Mouse (Mus musculus) adrenal gland (tissue): ENCODE data around the gene Prex1.
"Not testable (repeated sequence)": the region's sequence is repeated elsewhere in the genome, so short reads cannot be mapped to it uniquely, and the experiment has no call there.

Source experiments
- intact Hi-C: fragments of 180-260 bp; cut with DNase I; formaldehyde crosslinking; loops from one replicate; pipeline ENCODE4 v1.15.1; 2025
- long read RNA-seq, 2 experiments: library from polyadenylated mRNA; unstranded; transcript quantifications; one replicate each; pipeline ENCODE4 v2.0.0; 2020; ENCODE audit warnings: borderline replicate concordance in 1 of 2; ENCODE audit not compliant: insufficient replicate concordance in 1 of 2

Prex1 gene
- long read RNA-seq, experiment 1, partial matches to known transcripts, result 1 of 3 reads
- long read RNA-seq, experiment 1, other reads (novel, unspliced or antisense), result 0 of 3 reads
- long read RNA-seq, experiment 2, partial matches to known transcripts, result 1 of 1 reads
- long read RNA-seq, experiment 2, other reads (novel, unspliced or antisense), result 0 of 1 reads

DNA sequence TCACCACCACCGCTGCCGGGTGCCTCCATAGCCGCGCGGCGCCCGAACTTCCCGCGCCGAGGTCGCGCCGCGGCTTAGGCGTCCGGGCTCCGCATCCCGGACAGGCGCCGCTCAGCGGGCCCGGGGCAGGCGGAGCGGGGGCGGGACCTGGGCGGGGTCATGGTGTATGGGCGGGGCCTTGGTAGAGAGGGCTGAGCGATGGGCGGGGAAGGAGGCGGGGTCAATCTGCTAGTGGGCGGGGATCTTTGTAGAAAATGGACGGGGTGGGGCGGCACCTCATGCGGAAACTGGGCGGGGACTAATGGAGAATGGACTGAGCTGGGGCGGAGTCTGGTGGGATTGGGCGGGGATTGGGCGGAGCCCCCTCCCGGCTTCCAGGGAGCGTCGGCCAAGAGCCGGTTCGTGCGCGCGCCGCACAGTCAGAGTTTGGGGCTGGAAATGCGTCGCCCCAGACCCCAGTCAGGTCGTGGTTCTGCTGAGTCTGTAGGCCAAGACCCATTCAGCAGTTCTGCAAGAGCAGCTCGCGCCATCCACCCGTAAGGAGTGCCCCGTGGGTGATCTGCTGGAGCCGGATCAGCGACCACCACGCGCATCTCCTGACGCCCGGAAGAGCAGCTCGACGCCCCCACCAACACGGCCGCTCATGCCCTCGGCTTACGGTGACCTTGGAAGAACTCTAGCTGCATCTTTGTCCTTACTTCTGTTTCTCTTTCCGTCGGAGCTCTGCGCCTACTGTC lies at the start of gene Prex1:
Gene Prex1 (minus strand): TSS at position 143 of the 737 bp plus-strand sequence.
- intact Hi-C loops, result loop anchor here (5.0 kb wide), 1 partner anchor 63 kb away; no protein-coding TSS in a partner anchor

DNA sequence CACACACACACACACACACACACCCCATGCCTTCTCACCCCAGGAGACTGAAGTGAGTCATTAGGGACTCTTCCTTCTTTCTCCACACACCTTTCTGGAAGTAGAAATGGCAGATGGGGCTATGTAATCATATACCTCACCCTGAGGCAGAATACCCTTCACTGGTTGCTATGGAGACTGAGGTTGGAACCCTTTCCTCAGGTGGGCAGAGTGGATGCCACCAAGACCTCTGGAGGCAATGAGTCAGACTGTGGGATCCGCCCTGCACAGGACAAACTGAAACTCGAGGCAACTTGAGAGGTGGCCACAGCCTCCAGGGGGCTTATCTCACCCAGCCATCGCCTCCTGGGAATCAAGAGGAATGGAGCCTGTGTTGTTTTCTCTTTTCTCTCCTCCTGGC lies 44.3 kb upstream of the Prex1 start:
- intact Hi-C loops, result no loop called here

GRCm38 (mm10) chr2:166754760-166755159 lies 41.1 kb upstream of the Prex1 start:
- intact Hi-C loops, result no loop called here

DNA sequence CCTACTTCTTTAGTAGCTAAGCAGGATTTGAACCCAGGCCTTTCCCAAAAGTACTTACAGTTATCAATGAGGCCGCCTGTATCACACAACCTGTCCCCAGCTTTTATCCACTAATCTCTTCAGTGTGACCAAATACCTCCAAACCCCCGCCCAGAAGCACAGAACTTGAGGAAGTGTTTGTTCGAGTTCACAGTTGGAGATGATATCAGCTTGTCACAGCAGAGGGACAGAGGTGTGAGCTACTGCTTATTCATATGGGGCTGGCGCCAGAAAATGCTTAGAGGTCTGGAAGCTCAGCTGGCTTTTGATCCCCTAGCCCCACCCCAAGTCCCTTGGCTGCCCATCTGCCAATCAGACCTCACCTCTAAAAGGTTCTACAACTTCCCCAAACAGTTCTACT lies 40.6 kb upstream of the Prex1 start:
- intact Hi-C loops, result no loop called here

DNA sequence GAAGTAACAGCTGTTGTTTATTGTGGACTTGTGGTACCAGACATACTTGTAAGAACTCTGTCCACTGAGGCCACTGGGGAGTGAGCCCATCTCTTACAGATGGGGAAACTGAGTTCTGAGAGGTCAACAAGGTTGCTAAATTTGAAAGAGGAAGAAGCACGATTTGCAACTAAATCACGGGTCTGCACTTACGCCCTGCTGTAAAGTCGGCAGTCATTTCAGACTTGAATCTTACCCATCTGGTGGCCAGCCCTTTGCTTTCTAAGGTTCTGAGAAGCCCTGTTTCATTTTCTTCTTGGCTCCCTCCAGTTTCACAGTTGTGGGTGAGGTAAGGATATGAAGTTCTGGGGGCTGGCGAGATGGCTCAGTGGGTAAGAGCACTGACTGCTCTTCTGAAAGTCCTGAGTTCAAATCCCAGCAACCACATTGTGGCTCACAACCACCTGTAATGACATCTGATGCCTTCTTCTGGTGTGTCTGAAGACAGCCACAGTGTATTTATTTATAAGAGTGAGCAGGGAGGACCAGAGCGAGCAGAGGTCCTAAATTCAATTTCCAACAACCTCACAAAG lies 37.1 kb upstream of the Prex1 start:
- intact Hi-C loops, result no loop called here

- intact Hi-C loops, result not testable (repeated sequence)
Observed at GRCm38 (mm10) chr2:166746261-166746913, 32.8 kb upstream of the Prex1 start.

DNA sequence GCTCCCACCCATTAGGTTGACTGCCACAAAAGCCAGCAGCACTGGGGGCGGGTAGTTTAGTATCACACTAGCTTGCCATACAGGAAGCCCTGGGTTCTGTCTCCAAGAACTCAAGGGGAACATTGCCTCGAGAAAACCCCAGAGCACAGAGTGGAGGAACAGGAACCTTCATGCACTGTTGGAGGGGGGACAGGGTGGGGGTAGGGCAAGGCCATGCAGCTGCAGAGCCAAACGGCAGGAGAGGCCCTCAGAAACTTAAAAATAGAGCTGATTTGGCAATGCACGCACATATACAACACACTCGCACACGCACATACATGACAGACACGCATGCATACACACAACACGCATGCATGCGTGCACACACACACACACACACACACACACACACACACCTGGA lies 32.2 kb upstream of the Prex1 start:
- intact Hi-C loops, result no loop called here

DNA sequence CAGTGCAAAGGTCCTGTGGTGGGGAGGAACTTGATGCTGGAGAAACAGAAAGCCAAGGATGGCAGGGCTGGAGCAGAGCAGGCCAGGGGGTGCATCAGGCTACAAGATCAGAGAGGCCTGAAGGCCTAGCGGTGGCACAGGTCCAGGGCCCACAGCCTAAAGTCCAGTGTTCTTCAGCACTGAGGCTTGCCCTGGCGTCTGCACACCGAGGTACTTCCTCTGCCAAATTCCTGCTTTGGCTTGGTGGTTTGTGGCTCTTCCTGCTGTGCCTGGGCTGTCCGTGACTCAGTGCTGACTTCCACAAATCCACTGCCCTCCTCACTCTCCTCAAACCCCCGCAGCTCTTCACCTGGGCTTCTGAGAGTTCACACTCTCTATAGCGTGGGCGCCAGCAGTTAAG lies 30.8 kb upstream of the Prex1 start:
- intact Hi-C loops, result no loop called here

DNA sequence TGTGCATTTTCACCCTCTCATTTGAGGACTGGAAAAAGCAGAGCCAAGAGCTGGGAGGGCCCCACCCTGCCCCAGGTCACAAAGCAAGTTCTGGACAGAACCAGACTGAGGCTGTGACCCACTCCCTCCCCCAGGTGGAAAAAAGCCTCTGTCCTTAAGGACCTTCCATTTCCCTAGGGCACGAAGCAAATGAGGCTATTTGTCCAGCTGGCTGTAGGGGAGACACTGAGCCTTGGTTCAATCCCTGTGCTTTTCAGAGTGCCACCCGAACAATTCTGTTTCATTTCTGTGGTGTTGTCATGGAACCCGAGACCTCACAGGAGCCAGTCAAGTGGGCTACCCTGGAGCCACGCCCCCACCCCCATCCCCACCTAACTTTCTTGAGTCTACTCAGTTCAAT lies 29.9 kb upstream of the Prex1 start:
- intact Hi-C loops, result no loop called here

DNA sequence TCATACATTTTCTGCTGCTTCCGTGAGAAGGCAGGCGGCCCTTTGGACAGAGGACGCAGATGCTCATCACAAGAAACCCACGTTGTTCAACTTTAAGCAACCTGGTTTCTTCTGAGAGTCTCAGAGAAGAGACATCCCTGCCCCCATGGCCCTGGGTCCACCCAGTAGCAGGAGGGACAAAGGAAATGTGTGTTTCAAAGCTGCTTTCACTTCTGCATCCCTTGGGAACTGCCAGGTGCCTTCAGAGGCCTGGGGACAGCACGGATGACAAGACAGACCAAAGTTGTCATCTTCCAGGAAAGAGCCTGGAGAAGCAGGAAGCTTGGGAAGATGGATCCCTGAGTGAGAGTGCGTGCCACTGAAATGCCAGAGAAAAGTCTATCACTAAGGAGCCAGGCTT lies 27.8 kb upstream of the Prex1 start:
- intact Hi-C loops, result no loop called here

GRCm38 (mm10) chr2:166740396-166740795 lies 26.8 kb upstream of the Prex1 start:
- intact Hi-C loops, result no loop called here

DNA sequence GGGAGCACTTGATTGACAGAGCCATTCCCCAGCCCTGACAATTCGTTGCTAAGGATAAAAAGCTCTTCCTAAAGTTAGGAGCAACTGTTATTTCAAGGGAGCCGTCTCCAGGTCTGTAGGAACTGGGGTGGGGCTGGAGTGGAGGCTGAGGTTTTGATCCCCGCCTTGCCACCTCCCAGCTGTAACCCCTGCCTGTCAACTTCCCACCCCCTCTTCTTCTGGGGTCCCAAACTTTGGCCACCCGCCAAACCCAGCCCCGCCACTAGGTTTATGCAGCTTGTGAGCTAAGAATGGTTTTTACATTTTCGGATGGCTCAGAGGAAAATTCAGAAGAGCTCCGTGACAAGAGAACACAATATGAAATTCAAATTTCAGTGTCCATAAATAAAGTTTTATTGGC lies 23.7 kb upstream of the Prex1 start:
- intact Hi-C loops, result no loop called here

GRCm38 (mm10) chr2:166735469-166736001 lies 21.9 kb upstream of the Prex1 start:
- intact Hi-C loops, result no loop called here

DNA sequence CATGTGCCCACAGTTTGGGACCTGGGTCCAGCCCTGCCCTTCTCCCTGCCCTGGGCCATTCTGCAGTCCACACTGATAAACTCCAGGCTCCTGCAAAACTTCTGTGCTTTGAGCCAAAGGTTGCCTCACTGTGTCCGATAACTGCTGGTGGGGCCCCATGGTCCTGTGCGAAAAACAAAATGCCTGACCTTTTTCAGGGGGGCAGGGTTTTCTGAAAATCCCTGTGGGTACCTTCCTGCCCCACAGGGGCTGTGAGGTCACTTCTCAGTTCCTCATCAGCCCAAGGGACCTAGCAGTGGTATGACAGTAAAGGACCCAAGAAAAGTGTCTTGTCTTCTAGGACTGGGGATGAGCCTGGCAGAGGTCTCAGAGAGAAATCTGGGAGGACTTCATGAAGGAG lies 19.2 kb upstream of the Prex1 start:
- intact Hi-C loops, result no loop called here

DNA sequence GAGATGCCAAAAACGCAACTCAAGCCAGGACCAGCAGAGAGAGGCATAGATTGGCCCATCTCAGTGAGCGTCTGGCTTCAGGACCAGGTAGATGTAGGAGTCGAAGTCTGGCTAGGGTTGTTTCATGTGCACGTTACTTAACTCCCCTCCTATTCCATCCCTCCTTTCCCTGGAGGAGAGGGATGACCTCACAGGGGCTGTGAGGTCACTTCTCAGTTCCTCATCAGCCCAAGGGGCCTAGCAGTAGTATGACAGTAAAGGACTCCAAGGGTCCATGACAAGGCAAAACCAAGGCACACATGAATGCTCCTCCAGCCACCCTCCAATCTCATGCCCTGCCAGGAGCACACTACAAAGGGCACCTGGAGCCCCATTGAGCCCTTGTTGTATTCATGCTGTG lies 18.5 kb upstream of the Prex1 start:
- intact Hi-C loops, result no loop called here

DNA sequence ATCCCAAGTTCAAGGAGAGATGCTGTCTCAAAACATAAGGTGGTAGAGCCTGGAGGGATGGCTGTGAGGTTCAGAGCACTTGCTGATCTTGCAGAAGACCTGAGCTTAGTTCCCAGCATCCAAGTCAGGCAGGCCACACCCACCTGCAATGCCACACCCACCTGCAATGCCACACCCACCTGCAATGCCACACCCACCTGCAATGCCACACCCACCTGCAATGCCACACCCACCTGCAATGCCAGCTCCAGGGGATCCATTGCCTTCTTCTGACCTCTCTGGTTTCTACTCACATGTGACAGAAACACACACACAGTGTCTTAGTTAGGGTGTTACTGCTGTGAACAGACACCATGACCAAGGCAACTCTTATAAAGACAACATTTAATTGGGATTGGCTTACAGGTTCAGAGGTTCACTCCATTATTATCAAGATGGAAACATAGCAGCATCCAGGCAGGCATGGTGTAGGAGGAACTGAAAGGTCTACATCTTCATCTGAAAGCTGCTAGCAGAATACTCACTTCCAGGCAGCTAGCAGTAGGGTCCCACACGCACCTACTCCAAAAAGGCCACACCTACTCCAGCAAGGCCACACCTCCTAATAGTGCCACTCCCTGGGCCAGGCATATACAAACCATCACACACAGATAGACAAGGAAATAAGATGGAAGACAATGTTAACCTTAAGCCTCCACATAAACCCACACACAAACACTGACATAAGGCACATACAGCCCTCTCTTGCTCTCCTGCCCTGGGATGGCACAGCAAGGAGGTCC lies 17.7 kb upstream of the Prex1 start:
- intact Hi-C loops, result not testable (repeated sequence)

GRCm38 (mm10) chr2:166730567-166730915 lies 16.9 kb upstream of the Prex1 start:
- intact Hi-C loops, result no loop called here

DNA sequence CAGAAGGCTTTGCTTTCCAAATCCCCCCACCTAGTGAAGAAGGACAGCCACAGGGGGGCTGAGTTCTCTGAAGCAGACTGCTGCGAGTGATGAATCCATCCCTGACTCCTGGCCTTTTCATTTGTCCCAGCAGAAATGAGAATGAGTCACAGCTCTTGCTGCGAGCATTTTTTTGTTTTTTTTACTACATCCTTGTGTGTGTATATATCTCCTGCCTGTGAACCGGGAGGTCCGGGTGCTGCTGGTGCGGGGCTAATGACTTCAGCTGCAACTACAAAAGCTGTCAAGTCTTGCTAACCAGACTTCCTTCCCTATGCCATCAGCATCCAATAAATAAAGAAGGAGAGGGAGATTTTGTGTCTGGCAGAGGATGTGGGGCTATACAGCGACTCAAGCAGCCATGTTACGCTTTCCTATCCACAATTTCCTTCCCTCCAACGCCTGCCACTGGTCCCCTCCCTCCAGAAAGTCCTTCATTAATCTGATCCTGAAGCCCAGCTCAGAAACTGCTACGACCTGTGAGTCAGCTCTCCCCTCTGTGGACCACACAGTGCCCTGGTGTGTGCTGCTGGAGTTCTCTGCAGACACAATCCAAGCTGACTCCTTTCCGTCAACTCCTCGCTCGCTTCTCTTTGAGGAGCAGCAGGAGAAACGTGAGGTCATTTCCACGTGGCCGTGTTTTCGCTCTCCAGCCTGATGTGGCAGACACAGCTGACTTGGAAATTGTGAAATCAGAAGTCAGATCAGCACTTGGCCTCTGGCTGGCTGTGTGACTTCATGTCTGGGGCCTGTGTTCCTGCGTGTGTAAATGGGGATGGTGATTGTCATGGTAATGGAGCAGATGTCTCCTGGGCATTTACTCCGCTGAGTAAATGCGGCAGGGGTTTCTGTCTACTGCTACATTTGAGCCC lies 16.3 kb upstream of the Prex1 start:
- intact Hi-C loops, result no loop called here

- intact Hi-C loops, result no loop called here
Observed at GRCm38 (mm10) chr2:166729045-166729444, 15.4 kb upstream of the Prex1 start.

GRCm38 (mm10) chr2:166728261-166728680 lies 14.6 kb upstream of the Prex1 start:
- intact Hi-C loops, result no loop called here
